Mouse (Mus musculus): ENCODE results near the gene Psmd7.
A peak's percentile ranks its signal among the peaks of the same experiment; 100 is the strongest.

Gene Psmd7

GRCm38 (mm10) chr8:107578132-107578531 is 10.1 kb downstream of the Psmd7 start:
- DNase-seq (ENCODE audit: low spot score in 2 of 2), result no peak

- DNase-seq (ENCODE audit: low spot score in 2 of 2), result no peak
These were observed 10.6 kb downstream of the Psmd7 start for GRCm38 (mm10) chr8:107577640-107578039.

DNA sequence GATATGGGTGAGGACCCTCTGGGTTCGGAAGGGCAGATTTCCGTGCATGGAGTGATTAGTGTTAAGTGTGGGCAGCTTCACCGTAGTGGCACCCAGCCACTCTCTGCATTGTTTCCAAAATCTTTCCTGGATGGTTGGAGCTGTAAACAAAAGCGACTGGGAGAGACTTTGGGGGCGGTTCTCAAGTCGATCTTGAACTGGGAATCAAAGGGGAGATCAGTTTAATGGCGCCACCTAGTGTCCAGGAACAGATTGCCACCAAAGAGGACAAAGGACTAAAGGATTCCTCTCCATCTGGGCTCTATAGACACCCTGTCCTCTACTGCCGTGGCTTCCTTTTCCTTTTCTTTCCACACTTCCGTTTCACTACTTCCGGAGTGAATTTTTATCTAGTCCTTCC is 11.6 kb downstream of the Psmd7 start:
- peak; percentile 48 to 86 for DNase-seq (ENCODE audit: low spot score in 2 of 2)

DNA sequence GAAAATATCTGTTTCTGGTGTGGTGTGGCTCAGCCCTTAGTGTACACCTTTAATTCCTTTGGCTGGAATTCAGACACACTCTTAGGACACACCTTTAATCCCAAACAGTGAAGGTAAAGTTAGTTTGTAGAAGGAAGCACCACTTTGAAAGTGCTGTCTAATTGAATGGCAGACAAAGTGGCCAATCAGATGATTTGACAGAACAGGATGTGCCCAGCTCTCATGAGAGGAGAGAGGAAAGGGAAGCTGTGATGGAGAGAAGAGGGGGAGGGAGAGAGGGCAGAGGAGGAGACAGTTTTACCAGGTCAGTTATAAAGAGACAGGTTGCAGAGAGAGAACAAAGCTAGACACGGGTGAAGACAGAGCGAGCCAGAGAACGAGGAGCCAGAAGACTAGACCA is 13.5 kb downstream of the Psmd7 start:
- DNase-seq (ENCODE audit: low spot score in 2 of 2), result no peak

DNA sequence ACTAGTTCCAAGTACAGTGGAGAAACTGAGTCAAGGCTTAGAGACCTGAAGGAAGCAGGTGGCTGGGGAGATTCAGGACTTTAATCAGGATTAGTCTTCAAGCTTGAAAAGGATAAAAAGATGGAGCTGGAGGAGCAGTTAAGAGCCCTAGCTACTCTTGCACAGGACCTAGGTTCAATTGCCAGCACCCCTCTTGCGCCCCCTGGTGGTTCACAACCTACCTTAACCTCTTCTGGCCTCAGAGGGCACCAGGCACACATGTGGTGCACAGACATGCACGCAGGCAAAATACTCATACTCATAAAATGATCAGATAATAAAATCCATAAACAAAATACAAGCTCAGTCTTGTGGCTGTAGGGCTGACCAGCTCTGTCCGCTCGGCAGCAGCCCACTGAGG is 15.8 kb downstream of the Psmd7 start:
- peak in 1 of 2 experiments; percentile 42 for DNase-seq (ENCODE audit: low spot score in 2 of 2)

- DNase-seq (ENCODE audit: low spot score in 2 of 2), result no peak
These were observed 16.7 kb downstream of the Psmd7 start for GRCm38 (mm10) chr8:107571486-107572135.

- no peak for DNase-seq (ENCODE audit: low spot score in 2 of 2)
These were observed 17.2 kb downstream of the Psmd7 start for GRCm38 (mm10) chr8:107571046-107571445.

DNA sequence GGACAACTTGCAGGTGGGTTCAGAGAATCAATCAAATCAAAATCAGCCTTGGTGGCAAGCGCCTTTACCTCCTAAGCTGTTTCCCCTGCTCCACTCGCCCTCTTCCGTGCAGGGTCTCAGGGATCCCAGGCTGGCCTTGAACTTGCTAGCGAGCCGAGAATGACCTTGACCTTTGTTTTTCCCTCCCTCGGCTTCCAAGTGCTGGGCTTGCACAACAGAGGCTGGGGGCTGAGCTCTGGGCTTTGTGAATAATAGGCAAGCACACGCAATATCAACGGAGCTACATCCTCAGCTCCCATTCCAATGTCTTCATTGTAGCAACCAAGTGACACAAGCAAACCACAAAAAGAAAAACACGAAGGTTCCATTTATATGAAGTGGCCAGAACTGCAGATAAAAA is 26.1 kb downstream of the Psmd7 start:
- no peak for DNase-seq (ENCODE audit: low spot score in 2 of 2)

DNA sequence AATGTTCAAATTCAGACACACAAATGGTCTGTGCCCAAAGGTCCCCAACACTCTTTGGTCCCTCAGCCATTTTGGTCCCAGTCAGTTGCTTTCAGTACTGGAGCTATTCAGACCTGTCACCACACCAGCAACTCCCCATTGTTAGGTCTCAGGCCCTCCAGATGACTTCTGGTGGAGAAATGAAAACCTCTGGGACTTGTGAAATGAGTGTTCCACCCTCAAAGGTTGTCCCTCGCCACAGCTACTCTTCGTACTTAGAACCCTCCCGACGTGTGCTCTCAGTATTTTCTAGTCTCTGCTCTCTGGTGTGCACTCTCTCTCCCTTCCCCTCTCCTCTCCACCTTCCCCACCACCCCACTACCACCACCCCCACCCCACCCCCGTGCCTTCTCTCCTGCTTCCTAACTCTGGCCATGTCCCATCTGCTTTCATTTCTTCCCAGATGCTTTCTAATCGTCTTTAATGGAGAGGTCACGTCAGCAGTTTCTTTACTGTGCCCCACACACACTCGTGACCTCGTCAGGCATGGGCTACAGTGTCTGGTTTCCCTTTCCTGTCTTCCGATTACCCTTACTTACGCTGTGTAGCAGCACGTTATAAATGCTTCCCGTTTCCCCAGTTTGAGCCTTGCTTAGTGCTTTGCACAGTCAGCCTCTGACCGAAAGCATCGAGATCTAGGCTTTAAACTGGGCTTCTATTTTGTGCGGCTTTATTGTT is 27.3 kb downstream of the Psmd7 start:
- no peak for DNase-seq (ENCODE audit: low spot score in 2 of 2)

DNA sequence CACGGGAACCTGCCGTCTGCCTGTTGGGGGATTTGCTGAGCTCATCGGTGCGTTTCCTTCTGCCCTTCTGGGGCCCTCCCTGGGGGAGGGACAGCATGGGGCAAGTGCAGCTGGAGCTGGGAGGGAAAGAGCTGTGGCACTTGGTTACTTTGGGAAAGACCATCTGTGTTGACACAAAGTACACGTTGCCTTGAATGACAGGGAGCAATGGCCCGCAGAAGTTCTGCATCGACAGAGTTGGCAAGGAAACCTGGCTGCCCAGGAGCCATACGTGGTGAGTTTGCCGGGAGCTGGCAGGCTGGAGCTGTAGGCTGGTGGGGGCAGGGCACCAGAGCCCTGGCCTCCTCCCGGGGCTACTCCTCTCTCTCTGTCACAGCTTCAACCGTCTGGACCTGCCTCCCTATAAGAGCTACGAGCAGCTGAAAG is 31.7 kb downstream of the Psmd7 start:
- no peak for DNase-seq (ENCODE audit: low spot score in 2 of 2)

DNA sequence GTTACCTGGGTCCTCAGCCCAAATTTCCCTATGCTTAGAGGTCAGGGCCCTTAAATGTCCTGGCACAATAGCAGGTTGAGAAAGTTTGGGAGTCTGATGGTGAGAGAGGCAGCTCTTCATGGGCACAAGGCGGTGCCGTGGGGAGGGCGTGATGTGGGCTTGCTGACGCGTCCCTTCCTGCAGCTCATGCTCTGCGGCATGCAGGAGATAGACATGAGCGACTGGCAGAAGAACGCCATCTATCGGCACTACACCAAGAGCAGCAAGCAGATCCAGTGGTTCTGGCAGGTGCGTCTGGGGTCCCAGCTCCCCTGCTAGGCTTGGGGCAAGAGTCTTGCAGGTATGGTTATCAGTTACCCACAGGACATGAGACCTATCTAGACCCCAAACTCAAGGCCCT is 33.0 kb downstream of the Psmd7 start:
- no peak for DNase-seq (ENCODE audit: low spot score in 2 of 2)

DNA sequence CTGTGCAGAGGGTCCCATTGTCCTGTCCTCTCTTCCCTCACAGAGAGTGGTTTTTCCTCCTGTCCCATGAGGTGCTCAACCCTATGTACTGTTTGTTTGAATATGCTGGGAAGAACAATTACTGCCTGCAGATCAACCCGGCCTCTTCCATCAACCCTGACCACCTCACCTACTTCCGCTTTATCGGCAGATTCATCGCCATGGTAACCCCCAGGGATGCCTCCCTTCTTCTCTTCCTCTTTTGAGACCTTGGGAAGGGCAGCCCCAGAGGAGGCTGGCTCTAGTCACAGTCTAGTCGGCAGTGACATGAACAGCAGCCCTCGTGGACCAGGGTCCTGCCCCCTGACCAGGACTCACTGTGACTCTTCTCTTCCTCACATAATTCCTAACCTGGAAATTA is 36.0 kb downstream of the Psmd7 start:
- DNase-seq (ENCODE audit: low spot score in 2 of 2), result no peak

GRCm38 (mm10) chr8:107546817-107547216 is 41.4 kb downstream of the Psmd7 start:
- no peak for DNase-seq (ENCODE audit: low spot score in 2 of 2)

DNA sequence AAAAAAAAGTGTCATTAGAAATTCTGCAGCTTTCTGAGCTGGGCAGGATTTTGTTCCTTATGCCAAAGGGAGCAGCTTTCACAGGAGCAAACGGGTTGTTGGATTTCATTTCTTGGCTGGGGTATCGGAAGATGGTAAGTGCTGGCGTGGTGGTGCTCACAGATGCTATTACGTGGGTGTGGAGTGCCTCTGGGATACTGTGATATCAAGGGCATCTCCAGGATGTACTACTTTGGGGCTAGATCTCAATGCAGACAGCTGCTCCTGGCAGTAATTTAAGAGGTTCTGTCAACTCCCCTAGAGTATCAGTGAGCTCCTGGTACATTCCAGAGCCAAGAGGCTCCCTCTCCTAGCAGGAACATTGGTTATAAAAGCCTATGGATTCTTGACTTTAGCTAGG is 42.1 kb downstream of the Psmd7 start:
- peak in 1 of 2 experiments; percentile 41 for DNase-seq (ENCODE audit: low spot score in 2 of 2)

GRCm38 (mm10) chr8:107545621-107546152 is 42.6 kb downstream of the Psmd7 start:
- DNase-seq (ENCODE audit: low spot score in 2 of 2), result no peak

GRCm38 (mm10) chr8:107544651-107545174 is 43.6 kb downstream of the Psmd7 start:
- no peak for DNase-seq (ENCODE audit: low spot score in 2 of 2)

DNA sequence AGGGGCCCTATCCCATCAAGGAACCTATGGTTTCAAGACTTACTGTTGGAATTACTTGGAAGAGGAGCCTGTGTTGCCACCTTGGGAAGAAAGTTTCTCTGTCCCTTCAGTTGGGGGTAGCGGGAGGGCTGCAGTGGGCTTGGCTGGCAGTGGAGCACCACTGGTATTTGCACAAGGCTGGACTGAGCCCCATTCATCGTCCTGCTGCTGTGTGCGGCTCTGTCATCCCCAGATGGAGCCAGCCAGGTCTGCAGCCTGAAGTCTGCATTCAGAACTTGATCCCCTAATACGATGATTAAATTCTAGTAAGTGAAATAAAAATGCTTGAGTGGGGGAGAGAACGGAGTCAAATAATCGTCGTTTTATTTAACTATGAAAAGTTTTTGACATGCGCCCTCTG is 44.1 kb downstream of the Psmd7 start:
- DNase-seq (ENCODE audit: low spot score in 2 of 2), result no peak

GRCm38 (mm10) chr8:107543714-107544113 is 44.5 kb downstream of the Psmd7 start:
- DNase-seq (ENCODE audit: low spot score in 2 of 2), result no peak

GRCm38 (mm10) chr8:107542151-107542550 is 46.1 kb downstream of the Psmd7 start:
- no peak for DNase-seq (ENCODE audit: low spot score in 2 of 2)

DNA sequence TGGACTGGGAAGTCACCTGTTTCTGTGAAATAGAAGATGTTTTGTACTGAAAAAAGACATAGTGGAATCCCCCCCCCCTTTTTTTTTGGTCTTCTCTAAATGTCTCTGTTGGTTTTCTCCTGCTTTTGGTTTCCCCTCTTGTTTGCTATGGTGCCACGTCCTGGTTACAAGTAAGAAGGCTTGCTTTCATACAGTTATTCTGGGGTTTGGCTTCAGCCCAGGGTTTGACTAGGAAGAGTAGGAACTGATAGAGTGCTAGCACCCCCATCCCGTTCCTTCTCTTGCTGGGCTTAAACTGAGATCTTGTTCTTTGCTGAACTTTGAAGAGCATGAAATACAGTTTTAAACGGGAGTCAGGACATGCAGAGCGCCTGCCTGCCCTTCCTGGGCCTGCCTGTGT is 46.9 kb downstream of the Psmd7 start:
- DNase-seq (ENCODE audit: low spot score in 2 of 2), result no peak

GRCm38 (mm10) chr8:107540623-107541022 is 47.6 kb downstream of the Psmd7 start:
- DNase-seq (ENCODE audit: low spot score in 2 of 2), result no peak

- no peak for DNase-seq (ENCODE audit: low spot score in 2 of 2)
These were observed 50.8 kb downstream of the Psmd7 start for GRCm38 (mm10) chr8:107537472-107537871.

All from frontal cortex, postnatal 10 days (tissue).